Mouse (Mus musculus): Measurements from ENCODE around the gene Vmn1r49. TPM values are rescaled to one million over a fixed set of nuclear protein-coding genes. Genes with fewer than 3 reads are reported as not detected.
"Not testable (repeated sequence)": the region's sequence is repeated elsewhere in the genome, so short reads cannot be mapped to it uniquely, and the experiment has no call there.

Vmn1r49 gene
- not detected in 2 replicates for polyA plus RNA-seq (2015; fragmentation: Nextera tagmentation; extraction: Ambion mirVana)

DNA sequence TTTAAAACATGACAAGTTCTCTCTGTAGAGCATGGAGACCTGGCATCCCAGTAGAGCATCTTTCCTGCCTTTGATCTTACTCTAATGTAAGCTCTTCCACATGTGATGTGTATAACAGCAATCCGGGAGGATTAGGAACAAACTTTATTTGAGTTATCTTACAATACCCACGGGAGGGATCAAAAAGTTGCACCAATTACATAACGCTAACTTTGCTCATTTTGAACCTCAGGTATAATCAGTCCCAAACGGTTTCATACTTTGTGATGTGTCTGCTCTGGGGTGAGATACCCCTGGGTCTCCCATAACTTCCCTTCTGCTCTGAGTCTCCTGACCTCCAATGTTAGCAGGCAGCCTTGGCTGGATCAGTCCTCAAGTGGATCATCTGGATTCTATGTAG, at the start of gene Vmn1r49:
Gene Vmn1r49 (minus strand): TSS at position 101 of the 400 bp plus-strand sequence.
- H3K4me3 ChIP-seq (replicated peaks) = no peak within 1 kb of the TSS
- H3K36me3 ChIP-seq = no peaks in the 10 kb centered on the region
- WGBS = 63% methylated on average over 4 of the region's 4 CpGs
- H3K27me3 ChIP-seq = no peaks in the 10 kb centered on the region
- H3K4me2 ChIP-seq (replicated peaks) = no peak within 1 kb of the TSS
- H3K27ac ChIP-seq (replicated peaks) = no peak within 1 kb of the TSS
- no peaks in the 10 kb centered on the region; the same call in 1 of the 2 replicates for H3K9me3 ChIP-seq (replicated peaks)
- ATAC-seq (ENCODE audit: insufficient number of reproducible peaks, low FRiP score, low TSS enrichment, low read depth) = no peak
- H3K4me1 ChIP-seq = no peaks in the 10 kb centered on the region
- no peak within 1 kb of the TSS for H3K9ac ChIP-seq

DNA sequence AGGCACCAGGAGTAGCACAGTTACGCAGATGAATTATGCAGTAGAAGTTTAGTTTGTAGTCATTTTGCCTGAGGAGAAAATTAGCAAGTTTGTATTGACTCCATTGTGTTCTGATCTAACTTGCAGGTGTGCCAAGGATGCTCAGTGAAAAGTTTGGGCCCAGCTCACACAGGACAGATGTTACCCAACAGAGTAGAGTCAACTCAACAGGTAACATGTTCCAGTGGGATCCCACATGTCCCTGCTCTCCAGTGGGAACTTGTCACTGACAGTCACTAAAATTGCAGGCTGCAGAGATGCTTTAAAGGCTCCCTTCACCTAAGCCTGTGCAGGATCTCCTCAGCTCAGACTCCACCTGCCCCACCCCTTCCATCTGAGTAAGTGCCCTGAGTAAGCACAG, 44.0 kb upstream of the Vmn1r49 start, which contains the start of gene Vmn1r51:
Gene Vmn1r51 (plus strand): TSS at position 301 of the 400 bp plus-strand sequence.
- not testable (repeated sequence) for ATAC-seq (ENCODE audit: insufficient number of reproducible peaks, low FRiP score, low TSS enrichment, low read depth); H3K9me3 ChIP-seq (replicated peaks); H3K36me3 ChIP-seq; H3K4me2 ChIP-seq (replicated peaks); H3K4me1 ChIP-seq; H3K27me3 ChIP-seq; H3K27ac ChIP-seq (replicated peaks); H3K9ac ChIP-seq; H3K4me3 ChIP-seq (replicated peaks)
- WGBS = 79% methylated on average over 1 of the region's 1 CpGs

DNA sequence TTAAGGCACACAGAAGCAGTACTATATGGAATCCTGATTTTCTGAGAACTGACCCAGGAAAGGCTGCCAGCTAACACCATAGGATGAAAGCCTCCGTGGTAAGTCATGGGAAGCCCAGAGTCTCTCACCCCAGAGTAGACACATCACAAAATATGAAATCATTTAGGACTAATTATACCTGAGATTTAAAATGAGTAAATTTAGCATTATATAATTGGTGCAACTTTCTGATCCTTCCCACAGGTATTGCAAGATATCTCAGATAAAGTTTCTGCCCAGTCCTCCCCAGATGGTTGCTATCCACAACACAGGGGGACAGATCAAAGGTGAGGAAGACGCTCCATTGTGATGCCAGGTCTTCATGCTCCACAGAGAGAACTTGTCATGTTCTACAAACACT, 22.8 kb upstream of the Vmn1r49 start, which contains the start of gene Vmn1r50:
Gene Vmn1r50 (plus strand): TSS at position 301 of the 400 bp plus-strand sequence.
- WGBS = 60% methylated on average over 2 of the region's 2 CpGs
- ATAC-seq (ENCODE audit: insufficient number of reproducible peaks, low FRiP score, low TSS enrichment, low read depth) = no peak

DNA sequence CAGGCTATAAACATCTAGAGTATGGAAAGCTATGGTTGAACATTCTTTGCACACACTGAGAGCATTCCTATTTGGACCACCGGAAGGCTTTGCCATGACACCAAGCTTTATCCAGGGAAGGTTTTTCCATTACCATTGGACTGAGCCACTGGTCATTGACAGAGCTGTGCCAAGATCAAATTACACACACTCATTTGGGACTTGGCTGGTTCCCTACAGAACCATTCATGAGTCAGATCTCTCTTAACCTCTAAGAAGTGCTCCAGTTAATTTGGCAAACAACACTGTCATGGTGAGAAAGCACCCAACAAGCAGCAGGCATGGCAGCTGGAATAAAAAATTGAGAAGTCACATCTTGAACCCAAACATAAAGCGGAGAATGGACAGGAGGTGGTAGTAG, 22.3 kb upstream of the Vmn1r49 start:
- Histone ChIP-seq H3K4me3 (replicated peaks) (no peak overlapping the region), H3K4me1 (no peaks in the 10 kb centered on the region), H3K27me3 (no peaks in the 10 kb centered on the region), H3K27ac (replicated peaks) (no peak overlapping the region), H3K4me2 (replicated peaks) (no peak overlapping the region), H3K36me3 (no peaks in the 10 kb centered on the region), H3K9ac (no peak overlapping the region), H3K9me3 (replicated peaks) (no peaks in the 10 kb centered on the region)
- WGBS = 84% methylated on average over 2 of the region's 2 CpGs
- no peak for ATAC-seq (ENCODE audit: insufficient number of reproducible peaks, low FRiP score, low TSS enrichment, low read depth)

More for the DNA sequence above, 22.8 kb upstream of the Vmn1r49 start, which contains the start of gene Vmn1r50:
- Histone ChIP-seq H3K27me3 (no peaks in the 10 kb centered on the region), H3K9ac (no peak within 1 kb of the TSS), H3K4me2 (replicated peaks) (no peak within 1 kb of the TSS), H3K4me3 (replicated peaks) (no peak within 1 kb of the TSS), H3K27ac (replicated peaks) (no peak within 1 kb of the TSS), H3K4me1 (no peaks in the 10 kb centered on the region), H3K36me3 (no peaks in the 10 kb centered on the region), H3K9me3 (replicated peaks) (no peaks in the 10 kb centered on the region)

DNA sequence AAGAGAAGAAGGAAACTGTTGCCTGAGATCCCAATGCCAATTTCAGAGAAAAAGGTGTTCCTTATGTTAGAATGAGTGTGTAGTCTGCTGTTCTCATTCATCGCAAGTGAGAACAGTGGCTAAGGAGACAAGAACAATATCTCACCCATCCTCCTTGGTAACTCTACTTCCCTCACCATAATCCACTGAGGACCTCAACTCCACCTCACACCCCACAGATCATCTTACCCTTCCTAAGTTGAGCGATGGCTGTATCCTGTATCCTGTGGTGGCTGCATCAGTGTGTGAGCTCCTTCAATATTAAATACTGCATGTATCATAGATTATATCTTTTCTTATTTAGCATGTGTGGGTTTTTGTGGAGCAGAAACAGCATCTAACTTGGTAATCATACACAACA, 41.6 kb downstream of the Vmn1r49 start, which contains the start of gene Vmn1r48:
Gene Vmn1r48 (minus strand): TSS at position 101 of the 400 bp plus-strand sequence.
- H3K27me3 ChIP-seq; H3K4me2 ChIP-seq (replicated peaks); ATAC-seq (ENCODE audit: insufficient number of reproducible peaks, low FRiP score, low TSS enrichment, low read depth); H3K27ac ChIP-seq (replicated peaks); H3K4me1 ChIP-seq; H3K36me3 ChIP-seq; H3K4me3 ChIP-seq (replicated peaks); H3K9me3 ChIP-seq (replicated peaks); H3K9ac ChIP-seq: not testable (repeated sequence)
- no CpG with 5 or more reads among the region's 2 CpGs for WGBS

Other genes with a start within 250 kb of the Vmn1r49 start
- not detected in 2 replicates for gene Vmn1r42, start 202.1 kb downstream of the Vmn1r49 start, polyA plus RNA-seq (2015; fragmentation: Nextera tagmentation; extraction: Ambion mirVana)
- 0.03 and 0.04 TPM in 2 replicates for gene Vmn1r43, start 202.1 kb downstream of the Vmn1r49 start, polyA plus RNA-seq (2015; fragmentation: Nextera tagmentation; extraction: Ambion mirVana)
- not detected in 2 replicates for gene Vmn1r44, start 194.8 kb downstream of the Vmn1r49 start, polyA plus RNA-seq (2015; fragmentation: Nextera tagmentation; extraction: Ambion mirVana)
- gene Vmn1r45, start 137.9 kb downstream of the Vmn1r49 start, polyA plus RNA-seq (2015; fragmentation: Nextera tagmentation; extraction: Ambion mirVana) = not detected in 2 replicates
- not detected in 2 replicates for gene Vmn1r46, start 109.2 kb downstream of the Vmn1r49 start, polyA plus RNA-seq (2015; fragmentation: Nextera tagmentation; extraction: Ambion mirVana)
- not detected in 2 replicates for gene Vmn1r47, start 62.4 kb downstream of the Vmn1r49 start, polyA plus RNA-seq (2015; fragmentation: Nextera tagmentation; extraction: Ambion mirVana)
- gene Vmn1r48, start 41.7 kb downstream of the Vmn1r49 start, polyA plus RNA-seq (2015; fragmentation: Nextera tagmentation; extraction: Ambion mirVana) = not detected in 2 replicates
- gene Vmn1r50, start 22.9 kb upstream of the Vmn1r49 start, polyA plus RNA-seq (2015; fragmentation: Nextera tagmentation; extraction: Ambion mirVana) = not detected in 2 replicates
- 0.05 TPM in 1 of 2 replicates, not detected in the other for gene Vmn1r51, start 44.1 kb upstream of the Vmn1r49 start, polyA plus RNA-seq (2015; fragmentation: Nextera tagmentation; extraction: Ambion mirVana)
- gene Vmn1r52, start 96.3 kb upstream of the Vmn1r49 start, polyA plus RNA-seq (2015; fragmentation: Nextera tagmentation; extraction: Ambion mirVana) = not detected in 2 replicates
- gene V1ra8, start 124.3 kb upstream of the Vmn1r49 start, polyA plus RNA-seq (2015; fragmentation: Nextera tagmentation; extraction: Ambion mirVana) = not detected in 2 replicates
- not detected in 2 replicates for gene Vmn1r53, start 145.9 kb upstream of the Vmn1r49 start, polyA plus RNA-seq (2015; fragmentation: Nextera tagmentation; extraction: Ambion mirVana)
- gene Vmn1r54, start 167.8 kb upstream of the Vmn1r49 start, polyA plus RNA-seq (2015; fragmentation: Nextera tagmentation; extraction: Ambion mirVana) = not detected in 2 replicates
- not detected in 2 replicates for gene BC048671, start 222.7 kb upstream of the Vmn1r49 start, polyA plus RNA-seq (2015; fragmentation: Nextera tagmentation; extraction: Ambion mirVana)
- 4.4 and 6.8 TPM in 2 replicates for gene Chst13, start 246.7 kb upstream of the Vmn1r49 start, polyA plus RNA-seq (2015; fragmentation: Nextera tagmentation; extraction: Ambion mirVana)

Measured in embryonic facial prominence, embryonic 15.5 days (tissue).